Mouse (Mus musculus) cerebellum, adult 8-10 months (tissue): ENCODE measurements at regions not wholly inside any gene's neighbourhood (a gene's known extent, or its start where the extent isn't known, plus 50 kb on each side); places are given as distances from the start of the nearest gene placed in this dataset.
"Not testable (repeated sequence)": the region's sequence is repeated elsewhere in the genome, so short reads cannot be mapped to it uniquely, and the experiment has no call there.

Experiments
- DNase-seq: peaks from one replicate; pipeline ENCODE4 v3.0.0; 2022

- no peak for DNase-seq
Measured at GRCm38 (mm10) chr13:25678221-25678735, 408.0 kb upstream of the Nrsn1 start.

GRCm38 (mm10) chr13:25675208-25675607 is 404.9 kb upstream of the Nrsn1 start:
- no peak for DNase-seq

GRCm38 (mm10) chr13:25666022-25666421 is 395.7 kb upstream of the Nrsn1 start:
- DNase-seq, result no peak

- no peak for DNase-seq
Measured at GRCm38 (mm10) chr13:25664963-25665606, 394.8 kb upstream of the Nrsn1 start.

GRCm38 (mm10) chr13:25648430-25648786 is 378.1 kb upstream of the Nrsn1 start:
- no peak for DNase-seq

- no peak for DNase-seq
Measured at GRCm38 (mm10) chr13:25647711-25648429, 377.6 kb upstream of the Nrsn1 start.

- DNase-seq, result no peak
Measured at GRCm38 (mm10) chr13:25639522-25640291, 369.4 kb upstream of the Nrsn1 start.

GRCm38 (mm10) chr13:25629466-25629865 is 359.2 kb upstream of the Nrsn1 start:
- DNase-seq, result no peak

GRCm38 (mm10) chr13:25617578-25617977 is 347.3 kb upstream of the Nrsn1 start:
- DNase-seq, result no peak

GRCm38 (mm10) chr13:25611986-25612385 is 341.7 kb upstream of the Nrsn1 start:
- no peak for DNase-seq

GRCm38 (mm10) chr13:25609641-25610040 is 339.3 kb upstream of the Nrsn1 start:
- DNase-seq, result no peak

GRCm38 (mm10) chr13:25609241-25609640 is 338.9 kb upstream of the Nrsn1 start:
- DNase-seq, result no peak

- DNase-seq, result not testable (repeated sequence)
Measured at GRCm38 (mm10) chr13:25601351-25601750, 331.0 kb upstream of the Nrsn1 start.

GRCm38 (mm10) chr13:25594629-25595028 is 324.3 kb upstream of the Nrsn1 start:
- DNase-seq, result no peak

GRCm38 (mm10) chr13:25570641-25571040 is 300.3 kb upstream of the Nrsn1 start:
- no peak for DNase-seq

- peak; percentile 2 for DNase-seq
Measured at GRCm38 (mm10) chr13:25562746-25563145, 292.4 kb upstream of the Nrsn1 start.

GRCm38 (mm10) chr13:25560339-25560738 is 290.0 kb upstream of the Nrsn1 start:
- no peak for DNase-seq

GRCm38 (mm10) chr13:25554962-25555361 is 284.7 kb upstream of the Nrsn1 start:
- DNase-seq, result no peak

- DNase-seq, result no peak
Measured at GRCm38 (mm10) chr13:25548551-25548950, 278.2 kb upstream of the Nrsn1 start.

GRCm38 (mm10) chr13:25547150-25548145 is 277.1 kb upstream of the Nrsn1 start:
- no peak for DNase-seq

- DNase-seq, result no peak
Measured at GRCm38 (mm10) chr13:25524094-25524493, 253.8 kb upstream of the Nrsn1 start.

- no peak for DNase-seq
Measured at GRCm38 (mm10) chr13:25507355-25507754, 237.1 kb upstream of the Nrsn1 start.
